Mouse (Mus musculus) forebrain, postnatal 0 days (tissue): ENCODE data around the gene Mrln. TPM values are rescaled to one million over a fixed set of nuclear protein-coding genes. Genes with fewer than 3 reads are reported as not detected.

Experiments
- ATAC-seq: fragments of 200-750 bp; cut with Nextera tagmentation; 2 replicates; pipeline ENCODE4 v1.8.0; 2017; ENCODE audit warnings: mild to moderate bottlenecking, moderate library complexity
- DNase-seq: peaks from one replicate; pipeline ENCODE4 v3.0.0-alpha.2; 2015
- H3K27ac ChIP-seq: fragments of 300-500 bp; sonication (generic); 2 replicates; pipeline ENCODE4 v1.5.1; 2014; ENCODE audit warnings: low read depth, mild to moderate bottlenecking, antibody characterized with exemption, low read length, moderate library complexity, mixed read lengths
- H3K27me3 ChIP-seq: fragments of 300-500 bp; sonication (generic); 2 replicates; pipeline ENCODE4 v1.6.1; 2014; ENCODE audit warnings: mild to moderate bottlenecking, low read length, mixed read lengths; ENCODE audit not compliant: insufficient read depth
- H3K36me3 ChIP-seq: fragments of 300-500 bp; sonication (generic); 2 replicates; pipeline ENCODE4 v1.6.1; 2014; ENCODE audit warnings: mild to moderate bottlenecking, moderate library complexity; ENCODE audit not compliant: insufficient read depth
- H3K4me1 ChIP-seq: fragments of 300-500 bp; sonication (generic); 2 replicates; pipeline ENCODE4 v1.6.1; 2014; ENCODE audit warnings: antibody characterized with exemption; ENCODE audit not compliant: insufficient read depth
- H3K4me2 ChIP-seq: fragments of 300-500 bp; sonication (generic); 2 replicates; pipeline ENCODE4 v1.6.1; 2014; ENCODE audit warnings: low read depth, mild to moderate bottlenecking, moderate library complexity
- H3K4me3 ChIP-seq: fragments of 300-500 bp; sonication (generic); 2 replicates; pipeline ENCODE4 v1.5.1; 2014; ENCODE audit warnings: low read depth, low read length, mixed read lengths
- H3K9ac ChIP-seq: fragments of 300-500 bp; sonication (generic); 2 replicates; pipeline ENCODE4 v1.6.1; 2014; ENCODE audit warnings: mild to moderate bottlenecking
- H3K9me3 ChIP-seq: fragments of 300-500 bp; sonication (generic); 2 replicates; pipeline ENCODE4 v1.6.1; 2016; ENCODE audit warnings: low read length
- CTCF ChIP-seq: sonication (generic); IDR thresholded peaks from 2 replicates; pipeline ENCODE4 v1.5.1; 2016; ENCODE audit warnings: antibody characterized with exemption, control low read depth, low read depth
- WGBS: fragments of 180-500 bp; shearing (Covaris S2); extraction: QIAGEN DNeasy Blood & Tissue Kit; methylation state at CpG from one replicate; pipeline ENCODE4 v1.1.7; 2014; 5-methylcytosine and 5-hydroxymethylcytosine counted together
- polyA plus RNA-seq: library from polyadenylated mRNA; unstranded; fragments of >200 nt; fragmentation: Nextera tagmentation; extraction: Ambion mirVana; gene quantifications from 2 replicates; pipeline ENCODE4 v1.2.1, GENCODE M21; 2015
- total RNA-seq: library from RNA; depleted of rRNA; stranded (reverse); fragments of >200 nt; gene quantifications from 2 replicates; pipeline ENCODE4 v1.2.3, GENCODE M21; 2014; rRNA removed

Mrln gene
- total and polyA plus RNA-seq, 2 experiments from 2014 or later = 1.00 to 2.7 TPM

DNA sequence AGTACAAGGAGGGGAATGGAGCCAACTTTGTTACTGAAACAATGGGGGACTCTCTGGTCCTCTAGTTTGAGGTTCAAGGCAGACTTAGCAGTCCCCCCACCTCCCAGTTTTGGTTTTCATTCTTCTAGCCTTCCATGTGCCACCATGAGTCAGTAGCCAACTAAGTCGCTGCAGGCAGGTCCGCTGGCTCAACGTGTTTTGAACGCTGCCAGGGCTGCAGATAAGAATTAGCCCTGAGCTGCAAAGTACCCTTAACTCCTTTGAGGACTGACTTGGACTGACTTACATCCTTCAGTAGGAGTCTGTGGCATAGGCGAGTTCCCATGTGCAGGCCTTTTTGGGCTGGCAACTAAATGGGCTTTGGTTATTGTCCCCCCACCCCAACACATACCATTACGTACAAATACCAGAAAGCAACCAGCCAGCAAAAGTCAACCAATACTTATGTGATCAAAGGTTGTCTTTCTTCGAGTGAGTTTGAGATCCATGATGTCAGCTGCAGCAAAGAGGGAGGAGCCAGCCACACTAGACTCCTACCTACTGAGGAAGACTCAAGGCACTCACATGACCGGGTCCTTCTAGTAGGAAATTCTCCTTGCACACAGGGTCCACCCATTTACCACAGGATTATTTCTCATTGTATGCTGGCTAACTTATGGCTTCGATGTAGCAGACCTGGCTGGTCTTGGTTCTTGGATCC, 60.0 kb downstream of the Mrln start:
- H3K9me3 ChIP-seq = no peaks in the 10 kb centered on the region
- no peak overlapping the region for H3K9ac ChIP-seq
- no peak overlapping the region for H3K4me3 ChIP-seq
- 76% methylated on average over 9 of the region's 9 CpGs for WGBS
- no peak overlapping the region for H3K27ac ChIP-seq
- TF ChIP-seq CTCF = no peak
- DNase-seq (no peak), ATAC-seq (no peak)
- H3K4me2 ChIP-seq = no peak overlapping the region
- no peaks in the 10 kb centered on the region for H3K4me1 ChIP-seq
- no peaks in the 10 kb centered on the region for H3K27me3 ChIP-seq
- no peaks in the 10 kb centered on the region for H3K36me3 ChIP-seq

- ATAC-seq (no peak; the same call in 1 of the 2 replicates), DNase-seq (peak; percentile 51)
- Histone ChIP-seq H3K4me3 (no peak overlapping the region), H3K9ac (no peak overlapping the region), H3K36me3 (no peaks in the 10 kb centered on the region), H3K27ac (no peak overlapping the region), H3K27me3 (no peaks in the 10 kb centered on the region), H3K4me1 (no peaks in the 10 kb centered on the region), H3K9me3 (no peaks in the 10 kb centered on the region), H3K4me2 (no peak overlapping the region)
- 51% methylated on average over 6 of the region's 6 CpGs for WGBS
- TF ChIP-seq CTCF = no peak
These were observed 62.0 kb downstream of the Mrln start for GRCm38 (mm10) chr10:70266501-70266900.

DNA sequence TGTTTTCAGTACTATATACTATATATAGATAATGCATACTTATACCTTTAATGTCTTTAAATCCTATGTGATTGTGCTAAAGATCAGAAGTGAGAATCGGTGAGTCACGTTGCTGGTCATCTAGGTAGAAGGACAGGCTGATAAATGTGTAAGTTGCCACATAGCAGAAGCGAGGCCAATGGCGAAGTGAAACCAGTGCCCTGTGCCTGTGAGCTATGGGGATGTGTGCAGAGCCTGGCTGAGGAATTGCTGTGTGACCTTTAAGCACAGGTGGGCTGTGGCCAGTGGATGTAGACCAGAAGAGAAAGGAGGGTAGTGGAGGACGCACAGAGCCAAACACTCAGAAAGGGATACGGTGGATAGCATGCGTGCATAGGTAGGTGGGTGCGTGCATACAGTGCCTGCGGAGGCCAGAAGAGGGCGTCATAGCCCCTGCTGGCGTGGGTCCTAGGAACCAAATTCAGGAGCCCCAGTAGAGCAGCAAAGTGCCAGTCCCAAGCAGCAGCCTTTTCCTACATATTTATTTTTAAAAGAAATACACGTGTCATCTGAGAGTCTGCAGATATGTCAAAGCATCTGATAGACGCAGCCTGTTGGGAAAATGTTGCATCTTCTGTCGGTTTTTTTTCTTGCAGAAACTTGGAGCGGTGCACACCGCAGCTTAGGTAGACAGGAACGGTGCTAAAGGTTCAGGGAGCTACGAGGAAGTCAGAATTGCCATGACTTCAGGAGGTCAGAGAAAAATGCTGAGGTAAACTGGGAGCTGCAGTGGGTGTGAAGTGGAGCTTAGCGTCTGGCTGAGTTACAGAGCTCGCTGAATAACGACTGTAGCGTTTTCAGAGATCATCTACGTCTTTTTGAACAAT, 64.3 kb downstream of the Mrln start:
- H3K4me2 ChIP-seq = no peak overlapping the region
- no peaks in the 10 kb centered on the region for H3K4me1 ChIP-seq
- H3K27ac ChIP-seq = no peak overlapping the region
- no peak overlapping the region for H3K4me3 ChIP-seq
- no peak overlapping the region for H3K9ac ChIP-seq
- no peaks in the 10 kb centered on the region for H3K9me3 ChIP-seq
- no peak for TF ChIP-seq CTCF
- 62% methylated on average over 23 of the region's 23 CpGs for WGBS
- ATAC-seq (no peak), DNase-seq (peak; percentile 21)
- no peaks in the 10 kb centered on the region for H3K27me3 ChIP-seq
- H3K36me3 ChIP-seq = no peaks in the 10 kb centered on the region

Other genes with a start within 250 kb of the Mrln start
- gene Ccdc6, start 107.5 kb upstream of the Mrln start, total RNA-seq = 24.4 and 34.2 TPM in 2 replicates
- 16.1 and 20.8 TPM in 2 replicates for gene Ccdc6, start 107.5 kb upstream of the Mrln start, polyA plus RNA-seq
- 6.1 and 6.5 TPM in 2 replicates for gene Slc16a9, start 40.4 kb downstream of the Mrln start, total RNA-seq
- gene Slc16a9, start 40.4 kb downstream of the Mrln start, polyA plus RNA-seq = 2.5 and 2.6 TPM in 2 replicates
- 7.4 and 9.6 TPM in 2 replicates for gene Fam13c, start 235.8 kb downstream of the Mrln start, total RNA-seq
- 16.8 and 23.8 TPM in 2 replicates for gene Fam13c, start 235.8 kb downstream of the Mrln start, polyA plus RNA-seq